Mouse (Mus musculus): ENCODE measurements around the gene Sept9. TPM values are rescaled to one million over a fixed set of nuclear protein-coding genes. Genes with fewer than 3 reads are reported as not detected.

Sept9 gene
- polyA plus RNA-seq, 1 experiment from 2014 or later: 202 TPM

DNA sequence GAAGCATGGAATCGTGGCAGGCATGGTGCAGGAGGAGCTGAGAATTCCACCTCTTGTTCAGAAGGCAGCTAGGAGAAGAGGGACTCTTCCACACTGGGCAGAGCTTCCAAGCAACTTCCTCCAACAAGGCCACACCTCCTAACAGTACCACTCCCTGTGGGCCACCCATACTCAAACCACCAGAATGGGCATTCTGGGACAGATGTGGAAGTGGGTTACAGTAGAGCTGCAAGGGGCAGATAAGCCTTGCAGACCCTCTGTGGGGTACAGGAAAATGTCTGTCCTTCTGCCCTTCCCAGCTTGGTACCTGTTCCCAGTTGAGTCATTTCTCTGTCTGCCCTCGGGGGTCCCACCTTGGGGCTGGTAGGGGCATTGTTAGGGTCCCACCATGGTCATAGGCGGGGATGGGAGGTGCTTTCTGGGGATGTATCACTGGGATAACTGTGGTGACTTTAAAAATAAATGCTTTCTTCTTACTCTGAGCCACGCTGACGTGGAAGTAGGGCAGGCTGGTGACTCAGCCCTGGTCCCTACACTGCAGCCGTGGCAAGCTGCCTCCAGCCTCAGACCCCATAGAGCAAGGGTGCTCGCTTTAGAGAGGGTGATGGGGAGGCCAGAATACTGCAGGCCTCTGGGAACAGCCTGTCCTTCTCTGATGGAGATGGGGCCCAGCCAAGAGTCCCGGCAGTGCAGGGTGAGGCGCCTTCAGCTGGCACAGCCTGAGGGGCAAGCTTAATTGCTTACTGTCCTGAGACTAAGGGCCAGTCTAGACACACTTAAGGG, 59.9 kb downstream of the Sept9 start:
- H3K9me3 ChIP-seq: no peaks in the 10 kb centered on the region
- 78% methylated on average over 9 of the region's 9 CpGs for WGBS
- H3K9ac ChIP-seq: no peak overlapping the region
- H3K4me1 ChIP-seq: peaks cover 41% of the 10 kb centered on the region
- H3K4me2 ChIP-seq: no peak overlapping the region
- no peak for ATAC-seq (ENCODE audit: insufficient number of reproducible peaks, insufficient read depth, low FRiP score, low TSS enrichment, low read depth)
- no peak overlapping the region for H3K4me3 ChIP-seq
- H3K36me3 ChIP-seq: peaks cover 6% of the 10 kb centered on the region; the same call in 1 of the 2 replicates
- H3K27ac ChIP-seq: no peak overlapping the region
- no peaks in the 10 kb centered on the region for H3K27me3 ChIP-seq

DNA sequence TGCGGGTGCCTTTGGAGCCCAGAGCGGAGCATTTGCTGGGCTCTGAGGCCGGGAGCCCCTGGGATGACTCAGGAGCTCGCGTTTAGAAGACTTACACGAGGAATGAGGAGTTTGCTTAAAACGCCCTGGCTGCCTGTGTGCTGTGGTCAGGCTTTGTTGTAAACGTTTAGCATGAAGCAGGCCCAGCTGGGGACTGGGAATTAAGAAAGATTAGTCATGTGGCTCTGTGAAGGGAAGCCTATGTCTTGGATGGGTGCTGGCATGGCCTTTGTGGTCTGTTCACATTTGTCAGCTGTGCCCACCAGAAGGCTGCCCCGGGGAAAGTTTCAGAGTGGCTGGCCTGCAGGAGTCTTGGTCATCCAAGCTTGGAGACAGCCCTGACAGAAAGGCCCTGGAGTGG, 61.2 kb downstream of the Sept9 start:
- Histone ChIP-seq H3K36me3 (peaks cover 6% of the 10 kb centered on the region; the same call in 1 of the 2 replicates), H3K27me3 (no peaks in the 10 kb centered on the region), H3K4me3 (no peak overlapping the region), H3K9ac (no peak overlapping the region), H3K4me1 (peaks cover 47% of the 10 kb centered on the region), H3K27ac (peak overlapping the region; percentile 51; the same call in 1 of the 2 replicates), H3K9me3 (no peaks in the 10 kb centered on the region), H3K4me2 (no peak overlapping the region)
- WGBS: 56% methylated on average over 9 of the region's 9 CpGs
- ATAC-seq (ENCODE audit: insufficient number of reproducible peaks, insufficient read depth, low FRiP score, low TSS enrichment, low read depth): no peak

- Histone ChIP-seq H3K27me3 (no peaks in the 10 kb centered on the region), H3K4me2 (no peak overlapping the region), H3K4me1 (peaks cover 63% of the 10 kb centered on the region), H3K9ac (0 out of 2 replicates have a peak overlapping the region, but pooled peaks have one; percentile 40), H3K36me3 (no peaks in the 10 kb centered on the region), H3K27ac (peak overlapping the region; percentile 92), H3K4me3 (no peak overlapping the region), H3K9me3 (no peaks in the 10 kb centered on the region)
- WGBS: 38% methylated on average over 9 of the region's 9 CpGs
- ATAC-seq (ENCODE audit: insufficient number of reproducible peaks, insufficient read depth, low FRiP score, low TSS enrichment, low read depth): no peak
Observed at GRCm38 (mm10) chr11:117263096-117263808, 63.8 kb downstream of the Sept9 start.

DNA sequence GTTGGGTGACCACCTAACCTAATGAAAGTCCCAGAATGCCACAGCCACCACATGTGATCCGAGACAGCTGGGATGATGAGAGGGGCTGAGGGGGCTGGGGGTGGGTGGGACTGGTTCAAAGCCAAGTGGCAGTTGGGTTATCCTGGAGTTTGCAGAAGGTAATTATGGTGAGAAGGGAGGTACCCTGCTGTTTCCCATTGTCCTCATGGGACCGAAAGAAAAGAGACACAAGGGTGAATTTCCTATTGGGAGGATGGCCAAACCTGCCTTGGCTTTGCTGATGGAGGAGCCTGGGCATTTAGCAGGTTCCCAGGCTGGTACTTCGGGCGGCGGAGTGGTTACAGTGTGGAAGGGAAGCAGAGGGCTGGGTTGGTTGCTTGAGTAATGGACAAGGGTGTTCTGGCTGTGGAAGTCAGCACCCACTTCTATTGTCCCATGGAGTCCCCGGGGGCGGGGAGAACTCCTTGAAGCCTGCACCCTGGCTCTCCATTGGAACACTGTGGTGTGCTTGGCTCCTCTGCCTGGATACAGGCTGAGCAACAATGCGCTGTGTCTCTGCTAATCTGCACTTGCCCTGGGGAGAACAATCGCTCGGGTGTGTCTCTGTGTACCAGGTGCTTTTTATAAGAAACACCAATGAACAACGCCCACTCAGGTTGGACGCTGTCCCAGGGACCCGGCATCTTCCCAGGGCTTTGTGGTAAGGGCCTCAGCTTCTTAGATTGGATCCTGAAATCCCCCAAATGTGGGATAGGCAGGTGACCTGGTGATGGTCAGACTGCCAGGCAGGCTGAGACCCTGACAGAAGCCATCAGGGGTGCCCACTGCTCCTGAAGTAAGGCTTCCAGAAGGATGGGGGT, 64.9 kb downstream of the Sept9 start:
- no peaks in the 10 kb centered on the region for H3K27me3 ChIP-seq
- WGBS: 48% methylated on average over 13 of the region's 13 CpGs
- H3K4me3 ChIP-seq: no peak overlapping the region
- no peak overlapping the region for H3K9ac ChIP-seq
- H3K4me2 ChIP-seq: peak overlapping the region; percentile 83
- no peaks in the 10 kb centered on the region for H3K9me3 ChIP-seq
- ATAC-seq (ENCODE audit: insufficient number of reproducible peaks, insufficient read depth, low FRiP score, low TSS enrichment, low read depth): no peak
- peaks cover 72% of the 10 kb centered on the region for H3K4me1 ChIP-seq
- H3K36me3 ChIP-seq: no peaks in the 10 kb centered on the region
- H3K27ac ChIP-seq: peak overlapping the region; percentile 92

- H3K9ac ChIP-seq: peak overlapping the region; percentile 91
- 3% methylated on average over 18 of the region's 18 CpGs for WGBS
- H3K4me2 ChIP-seq: peak overlapping the region; percentile 83
- no peaks in the 10 kb centered on the region for H3K36me3 ChIP-seq
- H3K4me3 ChIP-seq: peak overlapping the region; percentile 90
- H3K27ac ChIP-seq: peak overlapping the region; percentile 92
- no peaks in the 10 kb centered on the region for H3K9me3 ChIP-seq
- peak; percentile 60 for ATAC-seq (ENCODE audit: insufficient number of reproducible peaks, insufficient read depth, low FRiP score, low TSS enrichment, low read depth)
- H3K4me1 ChIP-seq: peaks cover 72% of the 10 kb centered on the region
- H3K27me3 ChIP-seq: no peaks in the 10 kb centered on the region
Observed at GRCm38 (mm10) chr11:117265270-117265980, 66.0 kb downstream of the Sept9 start.

GRCm38 (mm10) chr11:117265981-117266905, 66.8 kb downstream of the Sept9 start:
- H3K9ac ChIP-seq: peak overlapping the region; percentile 91
- no peaks in the 10 kb centered on the region for H3K9me3 ChIP-seq
- under 1% methylated on average over 68 of the region's 69 CpGs for WGBS
- no peaks in the 10 kb centered on the region for H3K36me3 ChIP-seq
- peak overlapping the region; percentile 92 for H3K27ac ChIP-seq
- peaks cover 69% of the 10 kb centered on the region for H3K4me1 ChIP-seq
- peak overlapping the region; percentile 90 for H3K4me3 ChIP-seq
- no peaks in the 10 kb centered on the region for H3K27me3 ChIP-seq
- peak; percentile 83 for ATAC-seq (ENCODE audit: insufficient number of reproducible peaks, insufficient read depth, low FRiP score, low TSS enrichment, low read depth)
- H3K4me2 ChIP-seq: peak overlapping the region; percentile 83

GRCm38 (mm10) chr11:117266906-117267721, 67.7 kb downstream of the Sept9 start:
- H3K4me3 ChIP-seq: peak overlapping the region; percentile 90
- peak; percentile 57; the same call in 1 of the 2 replicates for ATAC-seq (ENCODE audit: insufficient number of reproducible peaks, insufficient read depth, low FRiP score, low TSS enrichment, low read depth)
- H3K9me3 ChIP-seq: no peaks in the 10 kb centered on the region
- peaks cover 72% of the 10 kb centered on the region for H3K4me1 ChIP-seq
- peak overlapping the region; percentile 91 for H3K9ac ChIP-seq
- H3K4me2 ChIP-seq: peak overlapping the region; percentile 83
- WGBS: under 1% methylated on average over 37 of the region's 37 CpGs
- H3K27ac ChIP-seq: peak overlapping the region; percentile 92
- H3K36me3 ChIP-seq: peaks cover 4% of the 10 kb centered on the region; the same call in 1 of the 2 replicates
- no peaks in the 10 kb centered on the region for H3K27me3 ChIP-seq

GRCm38 (mm10) chr11:117267828-117268227, 68.4 kb downstream of the Sept9 start:
- H3K4me3 ChIP-seq: peak overlapping the region; percentile 90
- H3K27me3 ChIP-seq: no peaks in the 10 kb centered on the region
- H3K36me3 ChIP-seq: peaks cover 4% of the 10 kb centered on the region; the same call in 1 of the 2 replicates
- H3K9ac ChIP-seq: peak overlapping the region; percentile 91
- H3K9me3 ChIP-seq: no peaks in the 10 kb centered on the region
- H3K4me2 ChIP-seq: peak overlapping the region; percentile 83
- ATAC-seq (ENCODE audit: insufficient number of reproducible peaks, insufficient read depth, low FRiP score, low TSS enrichment, low read depth): no peak
- H3K27ac ChIP-seq: peak overlapping the region; percentile 66
- WGBS: 13% methylated on average over 4 of the region's 4 CpGs
- peaks cover 79% of the 10 kb centered on the region for H3K4me1 ChIP-seq

- WGBS: 27% methylated on average over 10 of the region's 10 CpGs
- H3K36me3 ChIP-seq: peaks cover 4% of the 10 kb centered on the region; the same call in 1 of the 2 replicates
- no peaks in the 10 kb centered on the region for H3K9me3 ChIP-seq
- peaks cover 80% of the 10 kb centered on the region for H3K4me1 ChIP-seq
- peak overlapping the region; percentile 91 for H3K9ac ChIP-seq
- H3K27me3 ChIP-seq: no peaks in the 10 kb centered on the region
- ATAC-seq (ENCODE audit: insufficient number of reproducible peaks, insufficient read depth, low FRiP score, low TSS enrichment, low read depth): no peak
- H3K4me2 ChIP-seq: peak overlapping the region; percentile 83
- H3K4me3 ChIP-seq: peak overlapping the region; percentile 90
- peak overlapping the region; percentile 66 for H3K27ac ChIP-seq
Observed at GRCm38 (mm10) chr11:117268304-117268956, 69.0 kb downstream of the Sept9 start.

All from embryonic facial prominence, embryonic 13.5 days (tissue).